Mouse (Mus musculus): ENCODE data around the gene Isg20. TPM values are rescaled to one million over a fixed set of nuclear protein-coding genes. Genes with fewer than 3 reads are reported as not detected.

The Isg20 gene
- polyA plus RNA-seq, 1 experiment from 2014 or later: 2.8 TPM

DNA sequence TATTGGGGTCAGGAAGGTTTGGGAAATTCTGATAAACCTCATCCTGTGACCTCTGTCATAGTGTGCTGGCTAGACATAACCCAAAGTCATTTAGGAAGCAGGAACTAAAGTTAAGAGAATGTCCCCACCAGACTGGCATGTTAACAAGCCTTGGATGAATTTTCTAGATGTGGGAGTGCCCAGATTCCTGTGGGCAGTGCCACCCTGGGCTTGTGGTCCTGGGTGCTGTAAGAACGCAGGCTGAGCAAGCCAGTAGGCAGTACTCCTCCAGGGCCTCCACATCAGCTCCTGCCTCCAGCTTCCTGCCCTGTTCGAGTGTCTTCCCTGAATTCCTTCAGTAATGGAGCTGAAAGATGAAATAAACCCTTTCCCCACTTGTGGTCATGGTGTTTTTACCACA lies 9.0 kb upstream of the Isg20 start:
- no peak overlapping the region for H3K4me3 ChIP-seq (ENCODE audit: low read depth, low read length)
- ATAC-seq (ENCODE audit: insufficient read depth) (no peak), DNase-seq (no peak)
- no peak overlapping the region for H3K9ac ChIP-seq
- H3K4me1 ChIP-seq (ENCODE audit: insufficient read depth): no peaks in the 10 kb centered on the region
- H3K4me2 ChIP-seq: no peak overlapping the region
- no peaks in the 10 kb centered on the region for H3K9me3 ChIP-seq (ENCODE audit: low read depth, low read length)
- H3K27ac ChIP-seq (ENCODE audit: low read depth): no peak overlapping the region
- H3K27me3 ChIP-seq (ENCODE audit: insufficient read depth, low read length): no peaks in the 10 kb centered on the region
- H3K36me3 ChIP-seq (ENCODE audit: insufficient read depth): peaks cover 54% of the 10 kb centered on the region
- TF ChIP-seq CTCF (IDR thresholded peaks at IDR 0.05; ENCODE audit: low read depth): no peak
- 85% methylated on average over 2 of the region's 2 CpGs for WGBS

DNA sequence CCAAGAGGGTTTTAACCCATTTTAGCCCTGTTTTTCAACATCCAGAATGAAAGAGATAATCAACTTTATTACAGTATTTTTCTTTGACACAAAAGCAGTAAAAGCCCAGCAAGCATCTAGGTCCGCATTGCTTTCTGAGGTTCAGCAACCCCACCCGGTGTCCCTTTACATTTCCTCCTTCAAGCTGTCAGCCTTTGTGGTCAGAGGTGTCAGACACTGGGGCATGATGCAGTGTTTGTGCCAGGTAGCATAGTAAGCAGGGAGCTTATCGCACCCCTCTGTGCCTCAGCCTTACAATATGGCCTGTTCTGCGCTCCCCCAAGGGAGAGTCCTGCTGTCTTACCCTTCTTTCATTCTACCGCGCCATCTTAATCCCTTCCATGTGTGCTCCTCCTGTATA lies 4.2 kb upstream of the Isg20 start:
- Histone ChIP-seq H3K27me3 (ENCODE audit: insufficient read depth, low read length) (no peaks in the 10 kb centered on the region), H3K27ac (ENCODE audit: low read depth) (no peak overlapping the region), H3K9me3 (ENCODE audit: low read depth, low read length) (no peaks in the 10 kb centered on the region), H3K4me1 (ENCODE audit: insufficient read depth) (0 out of 2 replicates have a peak, but pooled peaks cover 6% of the 10 kb centered on the region), H3K4me2 (no peak overlapping the region), H3K4me3 (ENCODE audit: low read depth, low read length) (no peak overlapping the region), H3K36me3 (ENCODE audit: insufficient read depth) (peaks cover 34% of the 10 kb centered on the region), H3K9ac (no peak overlapping the region)
- DNase-seq (no peak), ATAC-seq (ENCODE audit: insufficient read depth) (no peak)
- WGBS: 84% methylated on average over 6 of the region's 6 CpGs
- no peak for TF ChIP-seq CTCF (IDR thresholded peaks at IDR 0.05; ENCODE audit: low read depth)

DNA sequence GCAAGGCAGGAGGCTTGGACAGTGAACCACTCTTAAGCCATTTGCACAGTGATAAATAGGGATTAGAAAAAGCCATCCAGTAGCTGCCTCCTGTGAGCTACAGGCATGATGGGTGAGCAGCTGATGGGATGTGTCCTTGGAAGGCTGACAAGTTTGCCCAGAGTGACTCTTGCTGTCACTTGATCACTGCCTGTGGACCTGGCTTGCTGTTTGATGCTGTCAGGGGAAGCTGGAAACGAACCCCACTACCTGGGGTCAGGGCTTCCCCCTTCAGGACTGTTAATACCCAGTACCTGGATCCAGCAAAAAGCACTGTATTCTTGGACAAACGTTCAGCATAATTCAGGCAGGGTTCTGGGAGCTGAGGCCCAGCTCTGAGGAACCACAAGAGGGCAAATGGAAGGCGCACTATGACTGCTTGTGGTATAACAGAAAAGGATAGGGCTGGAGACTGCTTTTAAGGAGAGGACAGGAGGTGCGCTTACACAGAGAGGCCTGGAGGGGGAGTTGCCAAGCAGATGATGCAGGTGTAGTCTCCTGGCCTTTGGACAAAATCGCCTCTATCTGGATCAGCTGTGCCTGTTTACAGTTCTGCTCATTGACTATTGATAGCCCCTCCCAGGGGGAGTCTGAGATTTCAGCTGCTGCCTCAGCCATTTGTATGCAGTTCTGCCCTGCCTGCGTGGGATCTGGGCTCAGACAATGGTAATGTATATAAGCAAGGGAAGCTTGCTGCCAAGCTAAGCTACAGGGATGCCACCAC lies 2.7 kb upstream of the Isg20 start:
- Histone ChIP-seq H3K36me3 (ENCODE audit: insufficient read depth) (peaks cover 24% of the 10 kb centered on the region), H3K4me2 (no peak overlapping the region), H3K4me3 (ENCODE audit: low read depth, low read length) (no peak overlapping the region), H3K9ac (no peak overlapping the region), H3K27ac (ENCODE audit: low read depth) (no peak overlapping the region), H3K4me1 (ENCODE audit: insufficient read depth) (0 out of 2 replicates have a peak, but pooled peaks cover 6% of the 10 kb centered on the region), H3K27me3 (ENCODE audit: insufficient read depth, low read length) (no peaks in the 10 kb centered on the region), H3K9me3 (ENCODE audit: low read depth, low read length) (no peaks in the 10 kb centered on the region)
- no peak for TF ChIP-seq CTCF (IDR thresholded peaks at IDR 0.05; ENCODE audit: low read depth)
- DNase-seq: no peak
- ATAC-seq (ENCODE audit: insufficient read depth): no peak
- WGBS: 44% methylated on average over 6 of the region's 6 CpGs

DNA sequence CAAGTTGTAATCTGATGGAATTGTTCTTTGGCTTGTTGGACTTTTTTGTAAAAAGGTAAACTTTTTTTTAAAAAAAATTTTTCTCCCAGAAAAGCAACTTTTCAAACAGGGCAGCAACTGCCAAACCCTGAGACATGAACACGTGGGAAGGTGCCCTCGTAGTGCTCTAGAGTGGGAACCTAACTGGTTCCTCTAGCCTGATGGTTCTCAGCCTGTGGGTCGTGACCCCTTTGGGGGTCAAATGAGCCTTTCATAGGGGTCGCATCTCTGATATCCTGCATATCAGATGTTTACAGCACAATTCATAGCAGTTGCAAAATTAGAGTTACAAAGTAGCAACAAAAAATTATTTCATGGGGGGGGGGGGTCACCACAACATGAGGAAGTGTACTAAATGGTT lies 2.0 kb upstream of the Isg20 start:
- no peak for TF ChIP-seq CTCF (IDR thresholded peaks at IDR 0.05; ENCODE audit: low read depth)
- ATAC-seq (ENCODE audit: insufficient read depth): no peak
- DNase-seq: no peak
- Histone ChIP-seq H3K27ac (ENCODE audit: low read depth) (no peak overlapping the region), H3K4me1 (ENCODE audit: insufficient read depth) (0 out of 2 replicates have a peak, but pooled peaks cover 6% of the 10 kb centered on the region), H3K27me3 (ENCODE audit: insufficient read depth, low read length) (no peaks in the 10 kb centered on the region), H3K9ac (no peak overlapping the region), H3K4me3 (ENCODE audit: low read depth, low read length) (no peak overlapping the region), H3K36me3 (ENCODE audit: insufficient read depth) (peaks cover 18% of the 10 kb centered on the region), H3K4me2 (no peak overlapping the region), H3K9me3 (ENCODE audit: low read depth, low read length) (no peaks in the 10 kb centered on the region)
- 82% methylated on average over 4 of the region's 4 CpGs for WGBS

DNA sequence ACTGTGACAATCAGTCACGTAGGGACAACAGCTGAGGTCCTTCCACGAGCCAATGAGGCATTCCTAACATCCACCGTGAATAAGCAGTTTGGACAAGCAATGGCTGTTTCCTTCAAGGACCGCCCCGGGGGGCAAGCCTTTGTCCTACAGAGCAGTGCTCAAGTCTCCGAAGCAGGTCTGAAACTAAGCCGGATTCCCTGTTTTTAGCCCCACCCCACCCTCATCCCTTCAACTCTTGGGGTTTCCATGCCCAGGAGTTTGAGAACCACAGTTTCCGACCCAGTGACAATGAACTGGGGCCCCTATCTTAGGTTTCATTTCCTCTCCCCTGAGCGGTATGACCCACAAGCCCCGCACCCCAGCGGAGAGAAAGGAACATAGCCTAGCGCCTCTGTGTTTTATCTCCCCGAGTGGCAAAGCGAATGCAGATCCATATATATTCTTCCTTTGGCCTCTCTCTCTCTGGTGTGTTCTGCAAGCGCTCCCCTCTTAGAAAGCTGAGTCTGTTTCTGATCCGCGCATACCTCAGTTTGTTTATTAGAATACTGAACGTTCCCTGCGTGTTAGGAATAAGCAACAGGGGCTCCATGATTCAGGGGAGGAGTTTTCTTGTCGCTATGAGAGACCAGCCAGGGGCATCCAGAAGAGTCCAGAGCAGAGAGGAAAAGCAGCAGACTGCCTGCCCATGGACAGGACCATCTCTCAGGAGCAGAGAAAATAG lies 811 bp upstream of the Isg20 start:
- WGBS: 14% methylated on average over 20 of the region's 20 CpGs
- Histone ChIP-seq H3K4me3 (ENCODE audit: low read depth, low read length) (peak overlapping the region; percentile 18), H3K9ac (peak overlapping the region; percentile 22; the same call in 1 of the 2 replicates), H3K27me3 (ENCODE audit: insufficient read depth, low read length) (no peaks in the 10 kb centered on the region), H3K4me1 (ENCODE audit: insufficient read depth) (0 out of 2 replicates have a peak, but pooled peaks cover 6% of the 10 kb centered on the region), H3K9me3 (ENCODE audit: low read depth, low read length) (no peaks in the 10 kb centered on the region), H3K4me2 (peak overlapping the region; percentile 60), H3K36me3 (ENCODE audit: insufficient read depth) (0 out of 2 replicates have a peak, but pooled peaks cover 7% of the 10 kb centered on the region), H3K27ac (ENCODE audit: low read depth) (no peak overlapping the region)
- ATAC-seq (ENCODE audit: insufficient read depth): no peak
- TF ChIP-seq CTCF (IDR thresholded peaks at IDR 0.05; ENCODE audit: low read depth): no peak
- DNase-seq: peak; percentile 47

DNA sequence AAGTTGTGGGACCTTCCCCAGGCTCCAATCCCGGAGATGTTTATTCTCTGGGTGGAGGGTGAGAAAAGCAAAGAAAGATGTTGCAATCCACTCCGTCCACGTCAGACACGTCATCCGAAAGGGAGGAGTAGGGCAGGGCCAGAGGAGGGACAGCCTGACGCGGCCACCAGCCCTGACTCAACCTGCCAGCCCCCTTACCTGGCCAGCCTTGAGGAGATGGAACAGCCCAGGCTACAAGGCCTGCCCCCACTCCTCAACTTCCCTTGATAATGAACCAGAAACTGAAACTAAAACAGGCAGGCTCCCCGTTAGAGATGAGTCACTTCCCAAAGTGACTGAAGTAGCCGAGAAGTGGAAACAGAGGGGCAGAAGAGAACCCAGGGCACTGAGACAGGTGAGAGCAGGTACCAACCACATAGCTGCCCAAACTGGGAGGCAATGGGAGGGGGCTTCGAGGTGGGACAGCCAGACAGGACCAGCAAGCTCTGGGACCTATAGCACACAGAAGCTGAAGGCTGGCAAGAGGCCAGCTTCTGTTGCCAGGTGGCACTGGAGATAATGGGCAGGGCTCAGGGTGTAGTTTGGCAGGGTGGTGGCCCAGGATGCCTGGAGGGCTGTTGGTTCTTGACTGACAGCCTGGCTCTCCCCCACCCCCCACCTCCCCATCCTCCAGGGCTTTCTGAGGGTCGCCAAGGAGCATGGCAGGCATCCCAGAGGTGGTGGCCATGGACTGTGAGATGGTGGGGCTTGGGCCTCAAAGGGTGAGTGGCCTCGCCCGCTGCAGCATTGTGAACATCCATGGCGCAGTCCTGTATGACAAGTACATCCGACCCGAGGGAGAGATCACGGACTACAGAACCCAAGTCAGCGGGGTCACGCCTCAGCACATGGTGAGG lies 673 bp downstream of the Isg20 start:
- Histone ChIP-seq H3K9ac (no peak overlapping the region), H3K9me3 (ENCODE audit: low read depth, low read length) (no peaks in the 10 kb centered on the region), H3K4me1 (ENCODE audit: insufficient read depth) (0 out of 2 replicates have a peak, but pooled peaks cover 6% of the 10 kb centered on the region), H3K27me3 (ENCODE audit: insufficient read depth, low read length) (no peaks in the 10 kb centered on the region), H3K4me3 (ENCODE audit: low read depth, low read length) (no peak overlapping the region; the same call in 1 of the 2 replicates), H3K27ac (ENCODE audit: low read depth) (peak overlapping the region; percentile 22; the same call in 1 of the 2 replicates), H3K36me3 (ENCODE audit: insufficient read depth) (0 out of 2 replicates have a peak, but pooled peaks cover 1% of the 10 kb centered on the region), H3K4me2 (peak overlapping the region; percentile 41)
- peak; percentile 69 for ATAC-seq (ENCODE audit: insufficient read depth)
- TF ChIP-seq CTCF (IDR thresholded peaks at IDR 0.05; ENCODE audit: low read depth): no peak
- WGBS: 55% methylated on average over 19 of the region's 19 CpGs
- peak; percentile 74 for DNase-seq
